In the genomic region with DNA sequence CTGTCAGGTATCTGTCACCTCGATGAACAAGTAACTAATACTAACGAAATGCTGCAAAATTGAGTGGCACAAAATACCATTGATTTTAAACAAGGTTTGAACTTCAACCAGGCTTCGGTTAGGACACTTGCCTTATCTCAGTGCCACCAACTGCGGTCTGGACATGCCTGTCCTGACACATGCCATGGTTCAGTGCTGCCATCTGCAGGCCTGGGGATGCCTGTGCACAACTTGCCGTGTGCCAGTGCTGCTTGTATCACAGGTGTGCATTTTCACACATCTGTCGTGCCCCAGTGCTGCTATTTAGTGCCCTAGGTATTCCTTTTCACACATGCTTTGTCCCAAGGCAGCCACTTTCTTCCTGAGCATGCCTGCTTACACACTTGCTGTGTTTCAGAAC, we compare ENCODE assay signal across 8 mouse cellular contexts.
A peak's percentile ranks its signal among the peaks of the same experiment; 100 is the strongest.
DNase-seq lines count a peak whose midpoint lies in the region; ATAC-seq and TF ChIP-seq lines count a peak whose summit lies in the region.

No protein-coding gene starts in this region.

- DNase-seq in hindbrain, embryonic 11.5 days (ENCODE audit: low spot score), result peak; percentile 37
- peak; percentile 34 to 39 for DNase-seq in B cell, adult 2 months
- peak; percentile 31 for DNase-seq in lung, postnatal 36 days
- DNase-seq in layer of hippocampus, postnatal 36 days, result no peak
- DNase-seq in hindbrain, embryonic 14.5 days (ENCODE audit: low spot score), result no peak

- H3K4me2 ChIP-seq in hindbrain, embryonic 11.5 days (replicated peaks; ENCODE audit: low read depth, low read length), result no peak overlapping the region
- no peak overlapping the region for H3K4me2 ChIP-seq in hindbrain, embryonic 16.5 days (ENCODE audit: low read length)
- no peak overlapping the region for H3K4me2 ChIP-seq in heart, embryonic 12.5 days
- H3K4me2 ChIP-seq in hindbrain, embryonic 14.5 days (replicated peaks), result no peak overlapping the region

- no peak for ATAC-seq in hindbrain, embryonic 11.5 days (ENCODE audit: low FRiP score)
- ATAC-seq in hindbrain, embryonic 16.5 days, result no peak
- ATAC-seq in heart, embryonic 12.5 days (ENCODE audit: insufficient number of reproducible peaks, low FRiP score), result no peak
- no peak for ATAC-seq in hindbrain, embryonic 14.5 days (ENCODE audit: low FRiP score)

- H3K27ac ChIP-seq in hindbrain, embryonic 11.5 days (ENCODE audit: low read depth, low read length), result no peak overlapping the region
- no peak overlapping the region for H3K27ac ChIP-seq in hindbrain, embryonic 16.5 days (ENCODE audit: low read depth, low read length)
- H3K27ac ChIP-seq in bone marrow, adult 2 months (ENCODE audit: control insufficient read depth, insufficient read depth, low read depth, low read length, poor library complexity), result no peak overlapping the region
- H3K27ac ChIP-seq in heart, embryonic 12.5 days (ENCODE audit: poor library complexity, severe bottlenecking), result no peak overlapping the region
- no peak overlapping the region for H3K27ac ChIP-seq in hindbrain, embryonic 14.5 days

- H3K9ac ChIP-seq in hindbrain, embryonic 11.5 days (ENCODE audit: low read depth, low read length), result no peak overlapping the region
- H3K9ac ChIP-seq in hindbrain, embryonic 16.5 days (ENCODE audit: low read depth, low read length), result no peak overlapping the region
- H3K9ac ChIP-seq in heart, embryonic 12.5 days, result no peak overlapping the region
- H3K9ac ChIP-seq in hindbrain, embryonic 14.5 days, result no peak overlapping the region

- H3K9me3 ChIP-seq in hindbrain, embryonic 11.5 days (ENCODE audit: control insufficient read depth, low read length), result no peaks in the 10 kb centered on the region
- no peaks in the 10 kb centered on the region; the same call in 1 of the 2 replicates for H3K9me3 ChIP-seq in hindbrain, embryonic 16.5 days (ENCODE audit: control insufficient read depth, low read length)
- H3K9me3 ChIP-seq in heart, embryonic 12.5 days (replicated peaks), result peaks cover 7% of the 10 kb centered on the region; the same call in 1 of the 2 replicates
- no peaks in the 10 kb centered on the region for H3K9me3 ChIP-seq in hindbrain, embryonic 14.5 days (ENCODE audit: control insufficient read depth, low read length)

- no peaks in the 10 kb centered on the region for H3K4me1 ChIP-seq in hindbrain, embryonic 11.5 days (replicated peaks; ENCODE audit: control insufficient read depth, insufficient read depth, low read length)
- no peaks in the 10 kb centered on the region for H3K4me1 ChIP-seq in hindbrain, embryonic 16.5 days (ENCODE audit: control insufficient read depth, insufficient read depth, low read depth, low read length)
- H3K4me1 ChIP-seq in bone marrow, adult 2 months (ENCODE audit: control insufficient read depth, insufficient read depth, low read length), result no peaks in the 10 kb centered on the region
- H3K4me1 ChIP-seq in heart, embryonic 12.5 days (replicated peaks), result no peaks in the 10 kb centered on the region
- no peaks in the 10 kb centered on the region for H3K4me1 ChIP-seq in hindbrain, embryonic 14.5 days (replicated peaks; ENCODE audit: control insufficient read depth, insufficient read depth, low read length)

- no peak for TF ChIP-seq POLR2A in bone marrow, adult 2 months (IDR thresholded peaks at IDR 0.05; ENCODE audit: borderline replicate concordance, control insufficient read depth, low read depth, low read length)

- TF ChIP-seq CTCF in bone marrow, adult 2 months (IDR thresholded peaks at IDR 0.05; ENCODE audit: control insufficient read depth, insufficient read depth, low read length), result peak; percentile 80

- no peaks in the 10 kb centered on the region for H3K27me3 ChIP-seq in hindbrain, embryonic 11.5 days (ENCODE audit: control insufficient read depth, insufficient read depth, low read length)
- H3K27me3 ChIP-seq in hindbrain, embryonic 16.5 days (replicated peaks; ENCODE audit: control insufficient read depth, insufficient read depth, low read length), result no peaks in the 10 kb centered on the region
- H3K27me3 ChIP-seq in heart, embryonic 12.5 days (replicated peaks), result peaks cover 4% of the 10 kb centered on the region; the same call in 1 of the 2 replicates
- no peaks in the 10 kb centered on the region for H3K27me3 ChIP-seq in hindbrain, embryonic 14.5 days (ENCODE audit: control insufficient read depth, insufficient read depth, low read length)

- no peaks in the 10 kb centered on the region for H3K36me3 ChIP-seq in hindbrain, embryonic 11.5 days (ENCODE audit: control insufficient read depth, insufficient read depth, low read length)
- H3K36me3 ChIP-seq in hindbrain, embryonic 16.5 days (ENCODE audit: control insufficient read depth, insufficient read depth, low read length), result no peaks in the 10 kb centered on the region
- no peaks in the 10 kb centered on the region for H3K36me3 ChIP-seq in heart, embryonic 12.5 days
- H3K36me3 ChIP-seq in hindbrain, embryonic 14.5 days (replicated peaks; ENCODE audit: control insufficient read depth, insufficient read depth), result no peaks in the 10 kb centered on the region

- H3K4me3 ChIP-seq in hindbrain, embryonic 11.5 days (ENCODE audit: low read depth, low read length), result no peak overlapping the region
- no peak overlapping the region for H3K4me3 ChIP-seq in hindbrain, embryonic 16.5 days (ENCODE audit: low read length)
- H3K4me3 ChIP-seq in bone marrow, adult 2 months (replicated peaks; ENCODE audit: control insufficient read depth, low read depth, low read length), result no peak overlapping the region
- no peak overlapping the region for H3K4me3 ChIP-seq in heart, embryonic 12.5 days
- no peak overlapping the region for H3K4me3 ChIP-seq in hindbrain, embryonic 14.5 days (replicated peaks; ENCODE audit: low read length)

- WGBS in hindbrain, embryonic 11.5 days, result 69% methylated on average over 6 of the region's 6 CpGs
- 68% methylated on average over 6 of the region's 6 CpGs for WGBS in hindbrain, embryonic 16.5 days
- 71% methylated on average over 6 of the region's 6 CpGs for WGBS in bone marrow, adult 2 months
- WGBS in heart, embryonic 12.5 days, result 76% methylated on average over 6 of the region's 6 CpGs
- 74% methylated on average over 6 of the region's 6 CpGs for WGBS in hindbrain, embryonic 14.5 days

Comparison
In these comparisons a context has a peak if more than half of its experiments do, and no peak if none do; other contexts are left out.
1. DNase-seq: peak in hindbrain, embryonic 11.5 days (single experiment), B cell, adult 2 months (2 of 2) and lung, postnatal 36 days (single experiment); none in layer of hippocampus, postnatal 36 days (0 of 2) and hindbrain, embryonic 14.5 days (single experiment).